Mouse (Mus musculus): ENCODE results near the gene Hist1h2bh.
"Not testable (repeated sequence)": the region's sequence is repeated elsewhere in the genome, so short reads cannot be mapped to it uniquely, and the experiment has no call there.

DNA sequence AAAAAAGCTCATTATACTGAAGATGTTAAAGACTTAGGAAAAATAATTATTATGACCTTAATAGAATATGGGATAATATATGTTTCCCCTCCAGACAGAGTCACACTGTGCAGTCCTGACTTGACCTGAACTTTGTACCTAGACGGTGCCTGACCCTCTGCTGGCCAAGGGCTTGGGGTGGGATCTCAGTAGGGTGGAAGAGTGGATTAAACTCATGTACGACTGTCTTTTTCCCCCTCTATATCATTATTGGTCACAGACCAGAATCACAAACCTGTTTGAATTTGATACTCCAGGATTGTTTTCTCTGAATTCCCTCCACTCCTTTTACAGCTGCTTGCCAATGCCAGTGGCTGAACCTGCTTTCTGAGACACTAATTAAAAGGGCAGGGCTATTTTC is 17.5 kb upstream of the Hist1h2bh start:
- TF ChIP-seq CTCF (IDR thresholded peaks at IDR 0.05; ENCODE audit: borderline replicate concordance, control insufficient read depth, extremely low read depth, insufficient read depth, low read length, poor library complexity); POLR2A (IDR thresholded peaks at IDR 0.05; ENCODE audit: control insufficient read depth, extremely low read depth, insufficient read depth, low read length, poor library complexity): not testable (repeated sequence)

Measured in thymus, adult 2 months (tissue).